Mouse (Mus musculus) CD8-positive naive resting alpha-beta T cell, adult 2 months (primary cell): Measurements from ENCODE around the gene Cct2.
A peak's percentile ranks its signal among the peaks of the same experiment; 100 is the strongest.

Experiments
- DNase-seq, 2 experiments: peaks; one replicate each; pipeline ENCODE4 v3.0.0; 2022; ENCODE audit warnings: low read depth in 2 of 2, low spot score in 2 of 2

Cct2 gene

GRCm38 (mm10) chr10:117063254-117064021, at the start of gene Cct2:
Gene Cct2, minus strand, starts transcription at chr10:117063814.
- DNase-seq: peak; percentile 87 to 88

- peak; percentile 25 to 56 for DNase-seq
Measured at GRCm38 (mm10) chr10:117112545-117112944, 48.9 kb upstream of the Cct2 start.

GRCm38 (mm10) chr10:117111455-117111854, 47.8 kb upstream of the Cct2 start:
- no peak for DNase-seq

- no peak for DNase-seq
Measured at GRCm38 (mm10) chr10:117110271-117110670, 46.7 kb upstream of the Cct2 start.

GRCm38 (mm10) chr10:117106686-117107085, 43.1 kb upstream of the Cct2 start:
- no peak for DNase-seq

GRCm38 (mm10) chr10:117106244-117106643, 42.6 kb upstream of the Cct2 start:
- DNase-seq: no peak

- no peak for DNase-seq
Measured at GRCm38 (mm10) chr10:117105015-117105414, 41.4 kb upstream of the Cct2 start.

- no peak for DNase-seq
Measured at GRCm38 (mm10) chr10:117103854-117104598, 40.4 kb upstream of the Cct2 start.

GRCm38 (mm10) chr10:117100175-117100574, 36.6 kb upstream of the Cct2 start:
- no peak for DNase-seq

GRCm38 (mm10) chr10:117097116-117097698, 33.6 kb upstream of the Cct2 start:
- no peak for DNase-seq

- no peak for DNase-seq
Measured at GRCm38 (mm10) chr10:117096096-117096495, 32.5 kb upstream of the Cct2 start.

- no peak for DNase-seq
Measured at GRCm38 (mm10) chr10:117094504-117095329, 31.1 kb upstream of the Cct2 start.

- no peak for DNase-seq
Measured at GRCm38 (mm10) chr10:117089628-117090027, 26.0 kb upstream of the Cct2 start.

- no peak for DNase-seq
Measured at GRCm38 (mm10) chr10:117081914-117082359, 18.3 kb upstream of the Cct2 start.

- DNase-seq: no peak
Measured at GRCm38 (mm10) chr10:117081326-117081725, 17.7 kb upstream of the Cct2 start.

GRCm38 (mm10) chr10:117078284-117078683, 14.7 kb upstream of the Cct2 start:
- peak; percentile 36 to 41 for DNase-seq

GRCm38 (mm10) chr10:117073176-117073575, 9.6 kb upstream of the Cct2 start:
- no peak for DNase-seq

GRCm38 (mm10) chr10:117072191-117072888, 8.7 kb upstream of the Cct2 start:
- no peak for DNase-seq

- DNase-seq: no peak
Measured at GRCm38 (mm10) chr10:117069109-117069508, 5.5 kb upstream of the Cct2 start.

- DNase-seq: no peak
Measured at GRCm38 (mm10) chr10:117064076-117064475, 462 bp upstream of the Cct2 start.

GRCm38 (mm10) chr10:117062894-117063253, 740 bp downstream of the Cct2 start:
- no peak for DNase-seq
